Mouse (Mus musculus) neural tube, embryonic 14.5 days (tissue): Measurements from ENCODE around the gene Jam2. TPM values are rescaled to one million over a fixed set of nuclear protein-coding genes. Genes with fewer than 3 reads are reported as not detected.

Experiments used
- ATAC-seq: fragments of 200-750 bp; cut with Nextera tagmentation; 2 replicates; pipeline ENCODE4 v1.8.0; 2017; ENCODE audit warnings: low read depth, mild to moderate bottlenecking, moderate TSS enrichment, moderate library complexity
- H3K27ac ChIP-seq: fragments of 300-500 bp; sonication (generic); 2 replicates; pipeline ENCODE4 v1.5.1; 2014; ENCODE audit warnings: low read depth, mild to moderate bottlenecking, control low read depth, low read length, moderate library complexity, mixed read lengths
- H3K27me3 ChIP-seq: fragments of 300-500 bp; sonication (generic); 2 replicates; pipeline ENCODE4 v1.6.1; 2014; ENCODE audit warnings: low read length; ENCODE audit not compliant: control insufficient read depth, insufficient read depth
- H3K36me3 ChIP-seq: fragments of 300-500 bp; sonication (generic); 2 replicates; pipeline ENCODE4 v1.6.1; 2014; ENCODE audit warnings: low read length, mixed read lengths; ENCODE audit not compliant: control insufficient read depth, insufficient read depth
- H3K4me1 ChIP-seq: fragments of 300-500 bp; sonication (generic); 2 replicates; pipeline ENCODE4 v1.6.1; 2014; ENCODE audit warnings: low read length; ENCODE audit not compliant: control insufficient read depth, insufficient read depth
- H3K4me2 ChIP-seq: fragments of 300-500 bp; sonication (generic); 2 replicates; pipeline ENCODE4 v1.6.1; 2014; ENCODE audit warnings: mild to moderate bottlenecking, low read depth, low read length, control low read depth
- H3K4me3 ChIP-seq: fragments of 300-500 bp; sonication (generic); 2 replicates; pipeline ENCODE4 v1.5.1; 2014; ENCODE audit warnings: low read depth, low read length, control low read depth, mixed read lengths
- H3K9ac ChIP-seq: fragments of 300-500 bp; sonication (generic); replicated peaks from 2 replicates; pipeline ENCODE4 v1.6.1; 2014; ENCODE audit warnings: low read depth, mild to moderate bottlenecking, control low read depth, low read length, mixed read lengths
- H3K9me3 ChIP-seq: fragments of 300-500 bp; sonication (generic); 2 replicates; pipeline ENCODE4 v1.6.1; 2016; ENCODE audit warnings: low read length; ENCODE audit not compliant: control insufficient read depth
- WGBS: fragments of 180-500 bp; shearing (Covaris S2); extraction: QIAGEN DNeasy Blood & Tissue Kit; methylation state at CpG from one replicate; pipeline ENCODE4 v1.1.7; 2014; 5-methylcytosine and 5-hydroxymethylcytosine counted together
- polyA plus RNA-seq: library from polyadenylated mRNA; unstranded; fragments of >200 nt; fragmentation: Nextera tagmentation; extraction: Ambion mirVana; gene quantifications from 2 replicates; pipeline ENCODE4 v1.2.1, GENCODE M21; 2014

Gene Jam2
- polyA plus RNA-seq, 1 experiment from 2014 or later = 33.3 TPM

- Histone ChIP-seq H3K27me3 (no peaks in the 10 kb centered on the region), H3K9me3 (no peaks in the 10 kb centered on the region), H3K27ac (no peak overlapping the region), H3K36me3 (no peaks in the 10 kb centered on the region), H3K9ac (no peak overlapping the region), H3K4me1 (peaks cover 4% of the 10 kb centered on the region; the same call in 1 of the 2 replicates), H3K4me2 (no peak overlapping the region), H3K4me3 (no peak overlapping the region)
- 88% methylated on average over 19 of the region's 19 CpGs for WGBS
- ATAC-seq = no peak
Measured at GRCm38 (mm10) chr16:84769619-84770464, 4.1 kb upstream of the Jam2 start.

GRCm38 (mm10) chr16:84770891-84771290 is 3.0 kb upstream of the Jam2 start:
- ATAC-seq = no peak
- H3K27me3 ChIP-seq = no peaks in the 10 kb centered on the region
- peaks cover 7% of the 10 kb centered on the region; the same call in 1 of the 2 replicates for H3K4me1 ChIP-seq
- no peak overlapping the region for H3K4me3 ChIP-seq
- WGBS = 90% methylated on average over 7 of the region's 7 CpGs
- H3K36me3 ChIP-seq = no peaks in the 10 kb centered on the region
- no peak overlapping the region for H3K27ac ChIP-seq
- no peak overlapping the region for H3K9ac ChIP-seq
- H3K9me3 ChIP-seq = no peaks in the 10 kb centered on the region
- H3K4me2 ChIP-seq = no peak overlapping the region

GRCm38 (mm10) chr16:84771461-84771860 is 2.5 kb upstream of the Jam2 start:
- H3K27me3 ChIP-seq = no peaks in the 10 kb centered on the region
- H3K9ac ChIP-seq = no peak overlapping the region
- 95% methylated on average over 2 of the region's 2 CpGs for WGBS
- H3K4me3 ChIP-seq = no peak overlapping the region
- no peaks in the 10 kb centered on the region for H3K9me3 ChIP-seq
- peaks cover 7% of the 10 kb centered on the region; the same call in 1 of the 2 replicates for H3K4me1 ChIP-seq
- no peaks in the 10 kb centered on the region for H3K36me3 ChIP-seq
- no peak for ATAC-seq
- H3K4me2 ChIP-seq = no peak overlapping the region
- no peak overlapping the region for H3K27ac ChIP-seq

- peaks cover 7% of the 10 kb centered on the region; the same call in 1 of the 2 replicates for H3K4me1 ChIP-seq
- no peak overlapping the region for H3K9ac ChIP-seq
- 6% methylated on average over 8 of the region's 8 CpGs for WGBS
- 0 out of 2 replicates have a peak, but pooled peaks have one; percentile 29 for ATAC-seq
- H3K27me3 ChIP-seq = no peaks in the 10 kb centered on the region
- peak overlapping the region; percentile 73 for H3K4me3 ChIP-seq
- peak overlapping the region; percentile 98 for H3K4me2 ChIP-seq
- no peaks in the 10 kb centered on the region for H3K9me3 ChIP-seq
- peak overlapping the region; percentile 88; the same call in 1 of the 2 replicates for H3K27ac ChIP-seq
- H3K36me3 ChIP-seq = no peaks in the 10 kb centered on the region
Measured at GRCm38 (mm10) chr16:84772496-84773267, 1.2 kb upstream of the Jam2 start.

GRCm38 (mm10) chr16:84773268-84773861 is 558 bp upstream of the Jam2 start:
- Histone ChIP-seq H3K4me1 (peaks cover 7% of the 10 kb centered on the region; the same call in 1 of the 2 replicates), H3K4me2 (peak overlapping the region; percentile 98), H3K9me3 (no peaks in the 10 kb centered on the region), H3K9ac (peak overlapping the region; percentile 65; the same call in 1 of the 2 replicates), H3K27me3 (no peaks in the 10 kb centered on the region), H3K27ac (peak overlapping the region; percentile 88), H3K4me3 (peak overlapping the region; percentile 73), H3K36me3 (no peaks in the 10 kb centered on the region)
- ATAC-seq = peak; percentile 12; the same call in 1 of the 2 replicates
- under 1% methylated on average over 15 of the region's 15 CpGs for WGBS

GRCm38 (mm10) chr16:84774761-84775231 is 873 bp downstream of the Jam2 start:
- Histone ChIP-seq H3K9ac (peak overlapping the region; percentile 65), H3K4me1 (peaks cover 7% of the 10 kb centered on the region; the same call in 1 of the 2 replicates), H3K4me3 (peak overlapping the region; percentile 73), H3K36me3 (no peaks in the 10 kb centered on the region), H3K27me3 (no peaks in the 10 kb centered on the region), H3K9me3 (no peaks in the 10 kb centered on the region), H3K27ac (peak overlapping the region; percentile 88), H3K4me2 (peak overlapping the region; percentile 98)
- WGBS = under 1% methylated on average over 23 of the region's 23 CpGs
- peak; percentile 32 for ATAC-seq

- no peak for ATAC-seq
- Histone ChIP-seq H3K27ac (no peak overlapping the region), H3K4me3 (peak overlapping the region; percentile 73), H3K4me2 (peak overlapping the region; percentile 98), H3K4me1 (peaks cover 7% of the 10 kb centered on the region; the same call in 1 of the 2 replicates), H3K27me3 (no peaks in the 10 kb centered on the region), H3K9me3 (no peaks in the 10 kb centered on the region), H3K9ac (no peak overlapping the region), H3K36me3 (no peaks in the 10 kb centered on the region)
- WGBS = 17% methylated on average over 11 of the region's 11 CpGs
Measured at GRCm38 (mm10) chr16:84775356-84775755, 1.4 kb downstream of the Jam2 start.

GRCm38 (mm10) chr16:84776089-84776784 is 2.3 kb downstream of the Jam2 start:
- H3K9ac ChIP-seq = no peak overlapping the region

More at GRCm38 (mm10) chr16:84776089-84776784, 2.3 kb downstream of the Jam2 start:
- H3K4me1 ChIP-seq = peaks cover 7% of the 10 kb centered on the region; the same call in 1 of the 2 replicates
- no peaks in the 10 kb centered on the region for H3K36me3 ChIP-seq
- H3K4me2 ChIP-seq = peak overlapping the region; percentile 98; the same call in 1 of the 2 replicates
- H3K9me3 ChIP-seq = no peaks in the 10 kb centered on the region
- 24% methylated on average over 7 of the region's 7 CpGs for WGBS
- ATAC-seq = no peak
- peak overlapping the region; percentile 73; the same call in 1 of the 2 replicates for H3K4me3 ChIP-seq
- no peaks in the 10 kb centered on the region for H3K27me3 ChIP-seq
- no peak overlapping the region for H3K27ac ChIP-seq
